Mouse (Mus musculus): Measurements from ENCODE around the gene Pp2d1.

- TF ChIP-seq CTCF (IDR thresholded peaks at IDR 0.05; ENCODE audit: extremely low read depth, insufficient read depth, insufficient read length, insufficient replicate concordance) (no peak), POLR2A (IDR thresholded peaks at IDR 0.05; ENCODE audit: low read depth, low read length) (no peak)
Measured at GRCm38 (mm10) chr17:53543591-53544324, 4.5 kb upstream of the Pp2d1 start.
